Mouse (Mus musculus) forebrain, embryonic 16.5 days (tissue): Measurements from ENCODE around the gene Mmachc. TPM values are rescaled to one million over a fixed set of nuclear protein-coding genes. Genes with fewer than 3 reads are reported as not detected.

ENCODE experiments used
- ATAC-seq: fragments of 200-750 bp; cut with Nextera tagmentation; 2 replicates; pipeline ENCODE4 v1.8.0; 2017; ENCODE audit warnings: mild to moderate bottlenecking, moderate library complexity
- H3K27ac ChIP-seq: fragments of 300-500 bp; sonication (generic); 2 replicates; pipeline ENCODE4 v1.5.1; 2014; ENCODE audit warnings: low read length, control low read depth
- H3K27me3 ChIP-seq: fragments of 300-500 bp; sonication (generic); replicated peaks from 2 replicates; pipeline ENCODE4 v1.6.1; 2014; ENCODE audit warnings: low read length; ENCODE audit not compliant: control insufficient read depth, insufficient read depth
- H3K36me3 ChIP-seq: fragments of 300-500 bp; sonication (generic); 2 replicates; pipeline ENCODE4 v1.6.1; 2014; ENCODE audit not compliant: control insufficient read depth, insufficient read depth
- H3K4me1 ChIP-seq: fragments of 300-500 bp; sonication (generic); replicated peaks from 2 replicates; pipeline ENCODE4 v1.6.1; 2014; ENCODE audit warnings: low read length; ENCODE audit not compliant: control insufficient read depth, insufficient read depth
- H3K4me2 ChIP-seq: fragments of 300-500 bp; sonication (generic); 2 replicates; pipeline ENCODE4 v1.6.1; 2014; ENCODE audit warnings: mild to moderate bottlenecking, low read length, control low read depth
- H3K4me3 ChIP-seq: fragments of 300-500 bp; sonication (generic); replicated peaks from 2 replicates; pipeline ENCODE4 v1.5.1; 2014; ENCODE audit warnings: mild to moderate bottlenecking, low read length, control low read depth
- H3K9ac ChIP-seq: fragments of 300-500 bp; sonication (generic); replicated peaks from 2 replicates; pipeline ENCODE4 v1.6.1; 2014; ENCODE audit warnings: low read depth, low read length, control low read depth
- H3K9me3 ChIP-seq: fragments of 300-500 bp; sonication (generic); 2 replicates; pipeline ENCODE4 v1.6.1; 2016; ENCODE audit warnings: low read length; ENCODE audit not compliant: control insufficient read depth
- WGBS: fragments of 180-500 bp; shearing (Covaris S2); extraction: QIAGEN DNeasy Blood & Tissue Kit; methylation state at CpG from one replicate; pipeline ENCODE4 v1.1.7; 2014; 5-methylcytosine and 5-hydroxymethylcytosine counted together
- polyA plus RNA-seq: library from polyadenylated mRNA; unstranded; fragments of >200 nt; fragmentation: Nextera tagmentation; extraction: Ambion mirVana; gene quantifications from 2 replicates; pipeline ENCODE4 v1.2.1, GENCODE M21; 2015

Gene Mmachc
- polyA plus RNA-seq, 1 experiment from 2014 or later = 27.8 TPM

GRCm38 (mm10) chr4:116700964-116701363 is 7.2 kb downstream of the Mmachc start:
- H3K27ac ChIP-seq = no peak overlapping the region
- no peak overlapping the region for H3K4me3 ChIP-seq
- ATAC-seq = no peak

GRCm38 (mm10) chr4:116698693-116699342 is 9.4 kb downstream of the Mmachc start:
- Histone ChIP-seq H3K9ac (no peak overlapping the region), H3K27ac (no peak overlapping the region), H3K4me2 (no peak overlapping the region), H3K36me3 (peaks cover 8% of the 10 kb centered on the region), H3K27me3 (no peaks in the 10 kb centered on the region), H3K9me3 (no peaks in the 10 kb centered on the region), H3K4me1 (no peaks in the 10 kb centered on the region), H3K4me3 (no peak overlapping the region)
- no peak for ATAC-seq
- 76% methylated on average over 2 of the region's 2 CpGs for WGBS

More at GRCm38 (mm10) chr4:116700964-116701363, 7.2 kb downstream of the Mmachc start:
- no peaks in the 10 kb centered on the region for H3K4me1 ChIP-seq
- H3K27me3 ChIP-seq = no peaks in the 10 kb centered on the region
- no peak overlapping the region for H3K9ac ChIP-seq
- H3K4me2 ChIP-seq = no peak overlapping the region
- 83% methylated on average over 1 of the region's 1 CpGs for WGBS
- no peaks in the 10 kb centered on the region for H3K36me3 ChIP-seq
- no peaks in the 10 kb centered on the region for H3K9me3 ChIP-seq

- no peak overlapping the region for H3K9ac ChIP-seq
- peaks cover 15% of the 10 kb centered on the region for H3K36me3 ChIP-seq
- no peak for ATAC-seq
- no peaks in the 10 kb centered on the region for H3K9me3 ChIP-seq
- H3K4me3 ChIP-seq = no peak overlapping the region
- H3K27me3 ChIP-seq = no peaks in the 10 kb centered on the region
- no peak overlapping the region for H3K4me2 ChIP-seq
- H3K27ac ChIP-seq = no peak overlapping the region
- WGBS = 71% methylated on average over 2 of the region's 2 CpGs
- H3K4me1 ChIP-seq = no peaks in the 10 kb centered on the region
Observed at GRCm38 (mm10) chr4:116693785-116694184, 14.4 kb downstream of the Mmachc start.

- no peak overlapping the region for H3K27ac ChIP-seq
- no peaks in the 10 kb centered on the region for H3K27me3 ChIP-seq
- H3K9me3 ChIP-seq = no peaks in the 10 kb centered on the region
- no peak overlapping the region for H3K4me2 ChIP-seq
- no peak for ATAC-seq
- peaks cover 15% of the 10 kb centered on the region for H3K36me3 ChIP-seq
- 98% methylated on average over 2 of the region's 2 CpGs for WGBS
- H3K4me1 ChIP-seq = peaks cover 2% of the 10 kb centered on the region
- H3K4me3 ChIP-seq = no peak overlapping the region
- no peak overlapping the region for H3K9ac ChIP-seq
Observed at GRCm38 (mm10) chr4:116692146-116692545, 16.1 kb downstream of the Mmachc start.

GRCm38 (mm10) chr4:116689309-116689876 is 18.8 kb downstream of the Mmachc start:
- no peak for ATAC-seq
- Histone ChIP-seq H3K27me3 (no peaks in the 10 kb centered on the region), H3K4me2 (no peak overlapping the region), H3K27ac (no peak overlapping the region), H3K4me1 (peaks cover 19% of the 10 kb centered on the region), H3K9me3 (no peaks in the 10 kb centered on the region), H3K36me3 (peaks cover 7% of the 10 kb centered on the region; the same call in 1 of the 2 replicates), H3K9ac (no peak overlapping the region), H3K4me3 (no peak overlapping the region)
- WGBS = 92% methylated on average over 4 of the region's 4 CpGs

GRCm38 (mm10) chr4:116687041-116687440 is 21.2 kb downstream of the Mmachc start:
- Histone ChIP-seq H3K9me3 (no peaks in the 10 kb centered on the region), H3K9ac (no peak overlapping the region), H3K27me3 (no peaks in the 10 kb centered on the region), H3K4me2 (peak overlapping the region; percentile 80), H3K36me3 (peaks cover 2% of the 10 kb centered on the region; the same call in 1 of the 2 replicates), H3K27ac (no peak overlapping the region), H3K4me3 (peak overlapping the region; percentile 71), H3K4me1 (peaks cover 19% of the 10 kb centered on the region)
- ATAC-seq = no peak
- WGBS = 7% methylated on average over 1 of the region's 1 CpGs

- Histone ChIP-seq H3K27me3 (no peaks in the 10 kb centered on the region), H3K9ac (peak within 1 kb of the TSS; percentile 70), H3K27ac (peak within 1 kb of the TSS; percentile 80), H3K4me3 (peak within 1 kb of the TSS; percentile 71), H3K9me3 (no peaks in the 10 kb centered on the region), H3K4me1 (peaks cover 19% of the 10 kb centered on the region), H3K36me3 (peaks cover 2% of the 10 kb centered on the region; the same call in 1 of the 2 replicates), H3K4me2 (peak within 1 kb of the TSS; percentile 80)
- WGBS = under 1% methylated on average over 50 of the region's 56 CpGs
- peak; percentile 95 for ATAC-seq
Observed at GRCm38 (mm10) chr4:116685402-116686061, 22.7 kb downstream of the Mmachc start, which contains the start of gene Prdx1. Gene Prdx1, plus strand, starts transcription at chr4:116685544.

GRCm38 (mm10) chr4:116684665-116685064 is 23.5 kb downstream of the Mmachc start:
- Histone ChIP-seq H3K27ac (peak overlapping the region; percentile 80; the same call in 1 of the 2 replicates), H3K9ac (no peak overlapping the region), H3K27me3 (no peaks in the 10 kb centered on the region), H3K9me3 (no peaks in the 10 kb centered on the region), H3K4me3 (no peak overlapping the region), H3K36me3 (peaks cover 2% of the 10 kb centered on the region; the same call in 1 of the 2 replicates), H3K4me1 (peaks cover 19% of the 10 kb centered on the region), H3K4me2 (peak overlapping the region; percentile 80; the same call in 1 of the 2 replicates)
- WGBS = 73% methylated on average over 2 of the region's 2 CpGs
- ATAC-seq = no peak

- 93% methylated on average over 4 of the region's 4 CpGs for WGBS
- H3K4me2 ChIP-seq = no peak overlapping the region
Observed at GRCm38 (mm10) chr4:116683957-116684356, 24.2 kb downstream of the Mmachc start.

More at GRCm38 (mm10) chr4:116683957-116684356, 24.2 kb downstream of the Mmachc start:
- ATAC-seq = no peak
- Histone ChIP-seq H3K4me1 (peaks cover 19% of the 10 kb centered on the region), H3K4me3 (no peak overlapping the region), H3K27me3 (no peaks in the 10 kb centered on the region), H3K9me3 (no peaks in the 10 kb centered on the region), H3K9ac (no peak overlapping the region), H3K27ac (no peak overlapping the region), H3K36me3 (no peaks in the 10 kb centered on the region)
